Mouse (Mus musculus): ENCODE measurements at regions not wholly inside any gene's neighbourhood (a gene's known extent, or its start where the extent isn't known, plus 50 kb on each side); places are given as distances from the start of the nearest gene placed in this dataset.

DNA sequence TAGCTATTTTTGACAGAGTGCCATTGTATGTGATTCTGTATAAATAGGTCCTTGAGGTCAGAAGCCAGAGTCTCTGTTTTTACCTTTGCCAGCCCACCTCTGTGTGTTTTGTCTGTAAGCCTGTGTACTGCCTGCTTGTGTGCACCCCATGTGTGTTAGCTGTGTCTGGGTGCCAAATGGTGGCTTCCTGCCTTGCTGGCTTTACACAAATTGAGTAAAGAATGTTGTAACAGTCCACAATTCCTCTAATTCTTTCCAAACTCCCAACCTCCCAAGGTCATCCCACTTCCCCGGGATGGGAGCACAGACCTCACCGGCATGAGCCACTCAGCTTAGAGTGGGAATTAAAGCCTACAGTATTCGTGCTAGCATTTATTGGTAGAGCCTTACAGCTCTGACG lies 125.5 kb upstream of the Slit3 start:
- TF ChIP-seq CTCF (IDR thresholded peaks at IDR 0.05; ENCODE audit: low read depth): no peak
- no peak for TF ChIP-seq EP300 (IDR thresholded peaks at IDR 0.05; ENCODE audit: low read depth)

Data from liver, embryonic 14.5 days (tissue).